Mouse (Mus musculus) adrenal gland, postnatal 4 days (tissue): Measurements from ENCODE around the gene Asb17. TPM values are rescaled to one million over a fixed set of nuclear protein-coding genes. Genes with fewer than 3 reads are reported as not detected.
"Not testable (repeated sequence)": the region's sequence is repeated elsewhere in the genome, so short reads cannot be mapped to it uniquely, and the experiment has no call there.

Experiments
- DNase-seq, 2 experiments: peaks; one replicate each; pipeline ENCODE4 v3.0.0; 2021 to 2022; ENCODE audit warnings: low spot score in 2 of 2, mixed read lengths in 2 of 2
- total RNA-seq, 2 experiments: library from RNA; stranded (reverse); gene quantifications; 2 replicates each; pipeline ENCODE4 v1.2.3; 2021

Gene Asb17
- total RNA-seq, 2 experiments from 2014 or later = not detected

DNA sequence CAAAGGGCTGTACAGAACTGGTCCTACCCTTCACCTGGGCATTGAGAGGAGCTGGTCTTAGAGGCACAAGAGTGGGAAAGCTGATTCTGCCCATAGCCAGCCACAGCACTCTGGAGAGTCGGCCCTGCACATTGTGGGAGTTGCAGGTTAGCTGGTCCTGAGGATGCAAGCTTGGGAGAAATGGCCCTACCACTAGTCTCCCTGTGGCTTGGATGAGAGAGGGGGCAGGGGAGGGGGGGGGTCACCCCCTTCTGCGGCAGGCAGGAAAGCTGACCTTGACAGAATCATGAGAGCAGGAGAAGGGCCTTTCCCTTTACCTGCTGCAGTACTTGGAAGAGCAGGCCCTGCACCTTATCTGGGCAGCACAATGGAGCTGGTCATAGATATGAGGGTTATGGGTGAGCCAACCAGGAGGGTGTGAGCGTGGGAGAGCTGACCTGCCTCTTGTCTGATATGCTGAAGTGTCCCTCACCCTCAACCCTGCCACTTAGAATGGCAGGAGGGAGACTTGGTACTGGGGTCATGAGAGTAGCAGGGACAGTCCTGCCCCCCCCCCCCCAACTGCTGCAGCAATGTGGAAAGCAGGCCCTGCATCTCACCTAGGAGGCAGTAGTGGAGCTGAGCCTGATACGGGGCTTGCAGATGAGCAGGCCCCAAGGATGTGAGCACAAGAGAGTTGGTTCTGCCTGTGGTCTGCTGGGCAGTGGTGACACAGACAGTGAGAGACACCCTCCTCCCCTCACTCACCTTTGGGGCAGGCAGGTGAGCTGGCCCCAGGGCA lies 11.9 kb upstream of the Asb17 start:
- DNase-seq = no peak

- DNase-seq = no peak
Observed at GRCm38 (mm10) chr3:153832654-153832945, 11.4 kb upstream of the Asb17 start.

- DNase-seq = no peak
Observed at GRCm38 (mm10) chr3:153834071-153834470, 9.9 kb upstream of the Asb17 start.

- DNase-seq = peak; percentile 28 to 65
Observed at GRCm38 (mm10) chr3:153835455-153836086, 8.4 kb upstream of the Asb17 start.

DNA sequence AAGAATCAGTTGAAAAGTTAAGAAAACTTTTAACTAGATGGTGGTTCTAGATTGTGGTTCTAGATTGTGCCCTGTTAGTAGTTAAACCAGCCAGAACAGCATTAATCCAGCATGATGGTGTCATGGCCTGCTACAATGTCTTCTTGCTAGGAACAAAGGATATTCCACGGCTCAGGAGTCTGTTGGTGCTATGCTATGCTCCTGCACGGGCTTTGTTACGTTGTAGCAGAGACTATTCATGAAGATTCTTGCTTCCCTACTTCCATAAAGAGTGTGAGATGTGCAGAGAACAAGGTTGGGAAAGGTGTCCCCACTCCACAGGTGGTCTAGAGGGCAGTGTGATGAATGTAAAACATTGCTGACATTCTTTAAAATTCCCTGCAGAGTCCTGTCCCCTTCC lies 7.7 kb upstream of the Asb17 start:
- DNase-seq = no peak

- DNase-seq = no peak
Observed at GRCm38 (mm10) chr3:153837593-153837992, 6.4 kb upstream of the Asb17 start.

DNA sequence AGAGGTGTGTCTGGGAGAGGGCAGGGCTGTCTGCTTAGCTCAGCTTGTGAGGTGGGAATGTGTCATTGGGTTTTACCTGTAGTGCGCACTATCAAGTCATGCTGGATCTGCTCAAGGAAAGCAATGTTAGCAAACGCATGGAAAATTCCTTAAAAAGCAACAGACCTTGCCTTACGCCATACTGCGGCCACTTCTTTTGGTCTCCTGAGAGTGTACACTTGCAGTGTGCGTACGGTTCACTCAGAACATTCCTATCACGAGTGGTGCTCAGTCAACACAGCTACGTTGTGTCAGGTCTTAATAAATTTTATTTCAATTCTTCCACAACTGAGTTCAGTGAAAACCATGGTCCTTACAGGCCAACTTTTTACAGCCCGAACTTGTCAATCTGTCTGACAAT lies 748 bp downstream of the Asb17 start:
- no peak for DNase-seq

- no peak for DNase-seq
Observed at GRCm38 (mm10) chr3:153845500-153845899, 1.5 kb downstream of the Asb17 start.

- DNase-seq = no peak
Observed at GRCm38 (mm10) chr3:153846109-153846508, 2.1 kb downstream of the Asb17 start.

DNA sequence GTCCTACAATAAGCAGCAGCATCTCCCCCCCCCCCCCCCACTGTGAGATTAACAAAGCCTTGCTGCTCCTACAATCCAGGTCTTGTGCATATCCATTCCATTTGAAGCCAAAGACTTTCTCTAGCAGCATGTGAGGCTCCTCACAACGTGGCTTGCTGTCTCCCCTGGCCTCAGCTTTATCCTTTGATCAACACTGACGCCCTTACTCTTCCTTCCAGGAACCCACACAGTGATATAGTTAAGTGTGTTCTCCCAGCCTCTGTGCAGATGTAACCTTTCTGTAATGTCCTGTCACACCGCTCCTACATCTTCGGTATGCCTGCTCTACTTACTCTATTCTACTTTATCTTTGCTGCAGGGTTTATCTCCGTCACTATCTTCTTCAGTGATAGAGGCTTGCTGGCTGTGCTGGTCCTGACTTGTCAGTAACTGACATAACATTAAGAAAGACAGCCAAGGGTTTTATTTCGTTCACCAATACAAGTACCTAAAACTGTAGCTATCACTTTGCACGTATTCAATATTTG lies 3.3 kb downstream of the Asb17 start:
- no peak for DNase-seq

- no peak for DNase-seq
Observed at GRCm38 (mm10) chr3:153849368-153850015, 5.5 kb downstream of the Asb17 start.

DNA sequence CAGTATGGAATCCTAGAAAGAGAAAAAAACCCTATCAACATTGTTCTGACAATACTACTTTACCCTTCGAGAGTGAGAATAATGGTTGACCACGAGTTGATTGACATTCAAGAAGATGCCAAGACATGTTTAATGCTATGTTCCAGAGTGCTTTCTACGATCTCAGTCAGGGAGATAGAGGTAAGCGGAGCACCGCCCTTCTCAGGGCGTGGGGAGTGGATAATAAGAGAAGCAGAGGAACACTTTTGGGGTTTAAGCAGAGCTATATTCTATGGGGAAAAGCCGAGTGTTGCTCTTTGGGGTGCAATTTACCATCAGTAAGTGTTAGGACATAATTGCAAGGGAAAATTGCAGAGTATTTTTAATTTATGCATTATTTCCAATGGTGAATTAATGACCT lies 6.8 kb downstream of the Asb17 start:
- DNase-seq = no peak

GRCm38 (mm10) chr3:153852266-153852665 lies 8.3 kb downstream of the Asb17 start:
- DNase-seq = no peak

- DNase-seq = no peak
Observed at GRCm38 (mm10) chr3:153858350-153859001, 14.5 kb downstream of the Asb17 start.

GRCm38 (mm10) chr3:153860392-153860791 lies 16.4 kb downstream of the Asb17 start:
- DNase-seq = not testable (repeated sequence)

DNA sequence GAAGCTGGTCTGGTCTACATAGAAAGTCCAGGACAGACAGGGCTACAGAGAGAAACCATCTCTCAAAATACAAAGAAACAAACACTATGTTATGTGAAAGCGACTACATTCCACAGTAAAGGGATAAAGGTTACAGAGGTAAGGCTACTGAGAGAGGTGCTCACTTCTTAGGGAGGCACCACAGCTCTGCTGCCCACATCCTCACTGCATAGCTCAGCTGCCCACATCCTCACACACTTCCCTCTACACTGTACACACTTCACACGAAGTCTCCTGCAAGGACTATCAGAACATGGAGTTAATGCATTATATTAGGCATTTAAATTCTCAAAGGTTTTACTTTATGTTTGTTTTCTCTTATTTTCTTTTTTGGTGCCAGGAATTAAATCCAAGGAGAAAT lies 19.8 kb downstream of the Asb17 start:
- DNase-seq = no peak

DNA sequence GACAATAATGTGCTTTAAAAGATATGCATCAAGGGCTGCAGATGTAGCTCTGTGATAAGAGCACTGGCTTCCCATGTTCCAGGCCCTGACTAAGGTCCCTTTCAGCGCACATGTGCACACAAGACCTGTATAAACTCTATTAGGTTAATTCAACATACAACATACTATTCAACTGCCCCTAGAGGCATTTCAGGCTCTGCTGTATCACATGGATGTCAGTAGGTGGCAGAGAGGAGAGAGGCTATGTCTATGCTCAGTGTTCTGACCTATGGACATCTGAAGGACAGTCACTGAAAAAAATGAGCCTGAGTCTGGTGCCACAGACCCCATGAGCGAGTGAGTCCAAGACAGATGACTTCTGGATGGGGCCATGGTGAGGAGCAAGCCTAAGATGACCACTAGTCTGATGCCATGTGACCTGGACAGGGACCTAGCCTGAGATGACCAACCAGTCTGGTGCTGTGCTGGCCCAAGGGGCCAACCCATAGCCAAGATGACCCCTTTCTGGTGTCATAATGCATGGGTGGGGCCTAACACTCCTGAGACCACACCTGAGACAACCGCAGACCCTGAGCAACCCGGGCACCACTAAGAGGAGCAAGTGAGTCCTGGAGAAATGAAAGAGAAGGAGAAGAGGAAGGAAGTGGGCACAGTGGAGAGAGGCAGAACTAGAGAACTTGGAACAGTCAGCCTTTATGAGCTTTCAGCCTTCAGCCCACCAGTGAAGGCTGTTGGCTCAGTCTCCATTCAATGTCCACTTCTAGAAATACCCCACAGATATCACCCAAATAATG lies 20.8 kb downstream of the Asb17 start:
- DNase-seq = no peak

DNA sequence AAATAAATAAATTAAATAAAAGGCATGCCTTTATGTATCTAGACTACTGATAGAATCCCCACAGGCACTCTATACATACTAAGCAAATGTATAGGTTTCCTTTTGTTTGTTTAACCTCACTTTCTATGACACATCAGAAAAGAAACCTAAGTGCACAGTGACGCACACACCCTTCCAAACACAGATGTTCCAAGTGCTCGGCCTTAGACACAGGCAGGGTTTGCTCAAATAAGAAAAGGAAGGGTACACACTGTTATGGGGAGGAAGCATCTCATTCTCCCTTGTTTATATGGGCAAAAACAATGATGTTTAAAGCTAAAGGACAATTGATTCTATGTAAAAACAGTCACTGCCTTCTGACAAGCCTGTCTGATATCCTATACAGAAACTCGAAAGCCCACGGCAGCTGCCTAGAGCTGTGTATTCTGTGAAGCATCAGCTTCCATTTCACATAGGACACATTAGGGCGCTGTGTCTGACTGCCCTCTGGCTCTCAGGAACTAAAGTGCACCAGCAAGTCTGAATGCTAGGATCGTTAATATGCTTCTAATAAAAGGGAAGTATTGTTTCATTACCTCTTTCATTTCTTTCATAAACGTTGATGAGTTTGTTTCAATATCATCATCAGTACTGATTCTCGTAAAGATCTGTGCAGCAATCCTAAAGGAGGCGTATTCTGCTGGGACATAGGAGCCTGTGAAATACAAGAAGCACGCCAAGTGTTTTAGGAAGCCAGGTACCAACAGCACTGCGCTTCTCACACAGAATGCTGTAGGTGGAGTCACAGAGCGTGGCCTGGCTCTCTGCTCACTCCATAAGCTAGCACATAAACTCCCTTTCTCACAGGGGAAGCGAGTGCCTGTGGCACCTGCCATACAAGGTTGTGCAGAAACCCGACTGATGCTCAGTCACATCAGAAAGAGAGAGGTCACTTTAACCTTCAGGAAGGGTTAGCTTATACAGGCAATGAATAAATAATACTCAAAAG lies 23.4 kb downstream of the Asb17 start:
- no peak for DNase-seq

DNA sequence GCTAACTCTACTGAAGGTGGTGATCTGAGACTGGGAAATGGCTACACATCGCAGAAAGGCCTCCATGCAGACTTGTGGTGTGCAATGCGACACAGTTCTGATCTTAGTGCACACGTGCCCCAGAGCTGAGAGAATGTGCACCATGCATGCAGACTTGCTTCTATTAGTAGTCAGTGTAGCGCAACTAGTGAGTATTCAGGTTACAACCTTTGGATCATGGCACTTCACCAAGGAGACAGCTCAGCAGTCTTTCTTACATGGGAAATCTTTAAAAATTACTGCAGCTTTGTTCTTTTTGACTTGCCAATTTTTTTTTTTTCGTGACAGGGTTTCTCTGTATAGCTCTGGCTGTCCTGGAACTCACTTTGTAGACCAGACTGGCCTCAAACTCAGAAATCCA lies 27.4 kb downstream of the Asb17 start:
- no peak for DNase-seq

GRCm38 (mm10) chr3:153886296-153886695 lies 42.3 kb downstream of the Asb17 start:
- no peak for DNase-seq
